Mouse (Mus musculus) bone marrow macrophage, adult 2 months (primary cell): Measurements from ENCODE around the gene 2410131K14Rik.

ENCODE experiments used
- CTCF ChIP-seq: IDR thresholded peaks from 2 replicates; pipeline ENCODE4 v1.5.1; 2012; ENCODE audit warnings: low read depth, mild to moderate bottlenecking, low read length, moderate library complexity
- POLR2A ChIP-seq: IDR thresholded peaks from 2 replicates; pipeline ENCODE4 v1.6.1; 2012; ENCODE audit warnings: mild to moderate bottlenecking, low read depth, low read length, borderline replicate concordance

DNA sequence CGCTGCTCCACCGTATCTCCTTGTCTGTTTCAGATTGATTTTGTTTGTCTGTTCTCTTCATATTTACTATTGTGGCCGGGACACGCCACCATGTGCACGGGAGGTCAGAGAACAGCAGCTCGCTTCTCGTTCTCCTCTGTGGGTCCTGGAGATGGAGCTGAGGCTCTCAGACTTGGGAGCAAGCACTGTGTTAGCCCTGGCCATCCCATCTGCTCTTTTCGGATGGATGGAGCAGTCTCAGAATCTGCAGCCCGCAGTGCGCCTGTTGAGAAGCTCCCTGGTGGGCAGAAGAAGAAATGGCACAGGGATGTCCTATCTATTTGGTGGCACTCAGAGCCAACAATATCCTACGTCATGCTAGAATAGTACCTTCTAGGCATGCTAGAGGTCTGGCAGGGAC lies 15.6 kb downstream of the 2410131K14Rik start:
- no peak for TF ChIP-seq CTCF
- TF ChIP-seq POLR2A, result no peak
